7 mouse cellular contexts compared by ENCODE assay signal in genomic region chr5:141240441-141240840, GRCm38 (mm10). TPM values are rescaled to one million over a fixed set of nuclear protein-coding genes. Genes with fewer than 3 reads are reported as not detected.
DNase-seq lines count a peak whose midpoint lies in the region; ATAC-seq and TF ChIP-seq lines count a peak whose summit lies in the region.

No protein-coding gene starts in this region.

- peak overlapping the region; percentile 98 for H3K4me2 ChIP-seq in limb, embryonic 12.5 days

- H3K36me3 ChIP-seq in E14TG2a.4 (ENCODE audit: insufficient read depth, low read length): no peaks in the 10 kb centered on the region
- H3K36me3 ChIP-seq in limb, embryonic 12.5 days: no peaks in the 10 kb centered on the region

- under 1% methylated on average over 10 of the region's 10 CpGs for WGBS in limb, embryonic 12.5 days

- DNase-seq in ES-CJ7 (ENCODE audit: low read depth, low spot score): peak; percentile 19
- peak; percentile 16 for DNase-seq in gastrocnemius, postnatal 10 days
- DNase-seq in retina, postnatal 1 day: peak; percentile 15
- DNase-seq in cerebellum, adult 9-11 months: no peak
- no peak for DNase-seq in left cerebral cortex, adult 11 months (ENCODE audit: low spot score)

- H3K27ac ChIP-seq in limb, embryonic 12.5 days: no peak overlapping the region

- H3K4me3 ChIP-seq in E14TG2a.4 (replicated peaks; ENCODE audit: low read length): peak overlapping the region; percentile 84
- H3K4me3 ChIP-seq in limb, embryonic 12.5 days (replicated peaks): peak overlapping the region; percentile 67

- peaks cover 32% of the 10 kb centered on the region for H3K4me1 ChIP-seq in E14TG2a.4 (replicated peaks; ENCODE audit: low read depth, low read length)
- H3K4me1 ChIP-seq in limb, embryonic 12.5 days (replicated peaks): peaks cover 31% of the 10 kb centered on the region

- TF ChIP-seq CTCF in E14TG2a.4 (conservative IDR thresholded peaks at IDR 0.05; ENCODE audit: low read length): no peak

- H3K9ac ChIP-seq in limb, embryonic 12.5 days (replicated peaks): peak overlapping the region; percentile 55

- peak; percentile 54 for ATAC-seq in limb, embryonic 12.5 days (ENCODE audit: insufficient number of reproducible peaks, insufficient read depth, low FRiP score, low TSS enrichment, low read depth)

- H3K9me3 ChIP-seq in E14TG2a.4 (ENCODE audit: low read length): no peaks in the 10 kb centered on the region
- no peaks in the 10 kb centered on the region for H3K9me3 ChIP-seq in limb, embryonic 12.5 days

- peaks cover 58% of the 10 kb centered on the region for H3K27me3 ChIP-seq in E14TG2a.4 (ENCODE audit: insufficient read depth, low read length)
- peaks cover 26% of the 10 kb centered on the region for H3K27me3 ChIP-seq in limb, embryonic 12.5 days

RNA-seq across cellular contexts. Expression of gene Sdk1, which starts 0.8 kb away (rescaled TPM):
- 1 to 10 TPM; 5.1 to 5.8 TPM for total RNA-seq in gastrocnemius, postnatal 10 days (2021)
- polyA plus RNA-seq in limb, embryonic 12.5 days (2016; fragmentation: Nextera tagmentation; extraction: Ambion mirVana): 1.9 and 2.0 TPM in 2 replicates

Comparison
In these comparisons a context has a peak if more than half of its experiments do, and no peak if none do; other contexts are left out.
1. DNase-seq: peak in ES-CJ7 (single experiment), gastrocnemius, postnatal 10 days (single experiment) and retina, postnatal 1 day (single experiment); none in cerebellum, adult 9-11 months (single experiment) and left cerebral cortex, adult 11 months (single experiment).